Mouse (Mus musculus) heart, embryonic 15.5 days (tissue): ENCODE measurements at regions not wholly inside any gene's neighbourhood (a gene's known extent, or its start where the extent isn't known, plus 50 kb on each side); places are given as distances from the start of the nearest gene placed in this dataset.
A peak's percentile ranks its signal among the peaks of the same experiment; 100 is the strongest.
"Not testable (repeated sequence)": the region's sequence is repeated elsewhere in the genome, so short reads cannot be mapped to it uniquely, and the experiment has no call there.

ENCODE experiments used
- ATAC-seq: fragments of 200-750 bp; cut with Nextera tagmentation; replicated peaks from 2 replicates; pipeline ENCODE4 v1.8.0; 2017; ENCODE audit warnings: low read depth, moderate TSS enrichment; ENCODE audit not compliant: insufficient number of reproducible peaks, insufficient read depth, low FRiP score
- H3K27ac ChIP-seq: fragments of 300-500 bp; sonication (generic); 2 replicates; pipeline ENCODE4 v1.5.1; 2015; ENCODE audit warnings: mild to moderate bottlenecking, inconsistent platforms
- H3K27me3 ChIP-seq: fragments of 300-500 bp; sonication (generic); 2 replicates; pipeline ENCODE4 v1.6.1; 2015; ENCODE audit warnings: inconsistent platforms
- H3K36me3 ChIP-seq: fragments of 300-500 bp; sonication (generic); 2 replicates; pipeline ENCODE4 v1.6.1; 2015; ENCODE audit warnings: mild to moderate bottlenecking, inconsistent platforms
- H3K4me1 ChIP-seq: fragments of 300-500 bp; sonication (generic); replicated peaks from 2 replicates; pipeline ENCODE4 v1.6.1; 2015; ENCODE audit warnings: inconsistent platforms
- H3K4me2 ChIP-seq: fragments of 300-500 bp; sonication (generic); 2 replicates; pipeline ENCODE4 v1.6.1; 2015; ENCODE audit warnings: inconsistent platforms, mild to moderate bottlenecking, moderate library complexity
- H3K4me3 ChIP-seq: fragments of 300-500 bp; sonication (generic); 2 replicates; pipeline ENCODE4 v1.5.1; 2015; ENCODE audit warnings: mild to moderate bottlenecking, inconsistent platforms
- H3K9ac ChIP-seq: fragments of 300-500 bp; sonication (generic); 2 replicates; pipeline ENCODE4 v1.6.1; 2015; ENCODE audit warnings: mild to moderate bottlenecking, inconsistent platforms
- H3K9me3 ChIP-seq: fragments of 300-500 bp; sonication (generic); replicated peaks from 2 replicates; pipeline ENCODE4 v1.6.1; 2016; ENCODE audit warnings: inconsistent platforms
- WGBS: fragments of 180-500 bp; shearing (Covaris S2); methylation state at CpG from one replicate; pipeline ENCODE4 v1.1.7; 2015; ENCODE audit warnings: mixed read lengths; 5-methylcytosine and 5-hydroxymethylcytosine counted together

DNA sequence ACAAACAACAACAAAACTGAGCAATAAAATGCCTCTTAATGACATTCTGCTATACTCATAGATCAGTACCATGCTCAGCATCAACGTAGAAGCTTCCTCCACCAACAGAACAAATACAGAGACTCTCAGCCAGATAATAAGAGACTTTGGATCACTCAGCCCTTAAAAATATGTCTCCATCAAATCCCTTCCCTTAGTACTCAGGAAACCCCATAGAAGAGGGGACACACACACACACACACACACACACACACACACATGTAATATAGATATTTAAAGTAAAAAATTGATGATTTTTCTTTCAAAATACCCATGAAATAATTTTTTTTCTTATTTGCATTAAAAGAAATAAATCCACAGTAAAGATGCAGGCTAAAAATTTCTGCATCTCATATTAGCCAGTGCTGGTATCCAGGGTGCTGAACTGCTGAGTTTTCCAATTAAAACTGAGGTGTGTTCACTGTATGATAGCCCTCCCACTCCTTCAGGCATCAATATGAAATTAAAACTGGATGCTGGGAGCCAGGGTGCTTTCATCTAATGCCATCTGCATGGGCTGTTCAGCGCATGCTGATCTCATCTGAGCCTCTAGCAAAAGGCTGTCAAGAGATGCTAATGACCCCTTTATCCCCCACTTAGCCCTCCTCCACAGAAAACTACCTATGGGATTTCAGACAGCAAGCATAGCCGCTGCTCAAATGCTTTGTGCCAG lies 321.0 kb downstream of the Tm4sf1 start:
- no peak for ATAC-seq
- 67% methylated on average over 3 of the region's 3 CpGs for WGBS
- Histone ChIP-seq H3K27ac (no peak overlapping the region), H3K4me2 (no peak overlapping the region), H3K4me1 (no peaks in the 10 kb centered on the region), H3K9ac (no peak overlapping the region), H3K36me3 (no peaks in the 10 kb centered on the region), H3K27me3 (no peaks in the 10 kb centered on the region), H3K4me3 (no peak overlapping the region), H3K9me3 (no peaks in the 10 kb centered on the region)

DNA sequence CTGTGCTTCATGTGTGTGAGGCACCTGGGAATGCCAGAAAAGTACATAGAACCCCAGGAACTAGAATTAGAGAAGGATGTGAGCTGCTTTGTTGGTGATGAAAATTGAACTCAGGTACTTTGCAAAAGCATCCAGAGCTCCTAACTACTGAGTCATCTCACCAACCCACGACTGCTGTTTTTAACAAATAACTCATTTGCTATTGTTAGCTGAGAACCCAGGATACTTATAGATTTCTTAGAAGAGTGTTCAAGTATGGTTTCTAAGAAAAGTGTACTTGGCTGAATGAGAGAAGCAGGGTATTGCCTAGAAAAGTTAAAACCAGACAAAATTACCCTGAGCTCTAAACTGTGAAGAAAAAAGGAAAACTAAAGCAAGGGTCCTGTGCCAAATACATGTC lies 335.8 kb downstream of the Tm4sf1 start:
- ATAC-seq: no peak
- WGBS: 45% methylated on average over 1 of the region's 1 CpGs

DNA sequence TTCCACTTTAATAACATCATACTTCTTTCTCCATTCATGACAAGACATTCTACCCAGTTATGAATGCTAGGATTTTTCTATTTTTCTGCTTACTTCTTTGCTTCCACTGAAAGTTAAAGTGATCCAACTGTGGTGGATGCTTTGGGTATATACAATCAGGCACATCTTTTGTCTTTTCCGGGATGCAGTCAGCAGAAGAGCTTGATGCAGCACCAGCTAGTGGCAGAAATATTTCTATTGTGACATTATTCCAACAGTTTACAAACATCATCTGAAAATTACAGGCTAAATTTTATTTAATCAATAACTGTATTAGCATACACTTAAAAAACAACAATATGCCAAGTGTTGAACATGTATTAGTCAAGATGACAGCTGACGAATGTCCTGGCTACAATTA lies 336.3 kb downstream of the Tm4sf1 start:
- ATAC-seq: no peak
- Histone ChIP-seq H3K4me3 (no peak overlapping the region), H3K4me2 (no peak overlapping the region), H3K9ac (no peak overlapping the region), H3K9me3 (no peaks in the 10 kb centered on the region), H3K4me1 (no peaks in the 10 kb centered on the region), H3K27me3 (no peaks in the 10 kb centered on the region), H3K36me3 (no peaks in the 10 kb centered on the region), H3K27ac (no peak overlapping the region)
- WGBS: 76% methylated on average over 2 of the region's 2 CpGs

More for the DNA sequence above, 335.8 kb downstream of the Tm4sf1 start:
- no peak overlapping the region for H3K4me3 ChIP-seq
- no peak overlapping the region for H3K27ac ChIP-seq
- H3K27me3 ChIP-seq: no peaks in the 10 kb centered on the region
- H3K4me2 ChIP-seq: no peak overlapping the region
- H3K36me3 ChIP-seq: no peaks in the 10 kb centered on the region
- H3K9me3 ChIP-seq: no peaks in the 10 kb centered on the region
- H3K9ac ChIP-seq: no peak overlapping the region
- H3K4me1 ChIP-seq: no peaks in the 10 kb centered on the region

DNA sequence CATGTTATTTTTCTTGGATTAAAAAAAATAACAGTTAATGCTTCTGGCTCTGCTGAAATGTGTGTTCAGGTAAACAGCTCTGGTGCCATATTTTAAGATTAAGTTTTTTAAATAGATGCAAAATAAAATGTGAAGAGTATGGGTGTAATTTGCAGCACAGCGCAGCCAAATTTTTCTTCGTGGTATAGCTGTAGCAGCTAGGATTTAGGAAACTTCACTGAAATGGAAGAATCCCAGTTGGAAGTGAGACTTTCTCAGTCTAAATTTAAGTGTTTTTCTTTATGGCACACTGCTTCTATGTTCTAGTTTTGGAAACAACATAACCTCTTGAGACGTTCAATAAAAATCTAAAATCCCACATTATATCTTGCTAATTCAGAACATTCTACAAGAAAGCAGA lies 337.6 kb downstream of the Tm4sf1 start:
- Histone ChIP-seq H3K27ac (no peak overlapping the region), H3K36me3 (no peaks in the 10 kb centered on the region), H3K4me1 (no peaks in the 10 kb centered on the region), H3K4me3 (no peak overlapping the region), H3K9ac (no peak overlapping the region), H3K9me3 (no peaks in the 10 kb centered on the region), H3K4me2 (no peak overlapping the region), H3K27me3 (no peaks in the 10 kb centered on the region)
- no peak for ATAC-seq
- WGBS: 83% methylated on average over 3 of the region's 3 CpGs

DNA sequence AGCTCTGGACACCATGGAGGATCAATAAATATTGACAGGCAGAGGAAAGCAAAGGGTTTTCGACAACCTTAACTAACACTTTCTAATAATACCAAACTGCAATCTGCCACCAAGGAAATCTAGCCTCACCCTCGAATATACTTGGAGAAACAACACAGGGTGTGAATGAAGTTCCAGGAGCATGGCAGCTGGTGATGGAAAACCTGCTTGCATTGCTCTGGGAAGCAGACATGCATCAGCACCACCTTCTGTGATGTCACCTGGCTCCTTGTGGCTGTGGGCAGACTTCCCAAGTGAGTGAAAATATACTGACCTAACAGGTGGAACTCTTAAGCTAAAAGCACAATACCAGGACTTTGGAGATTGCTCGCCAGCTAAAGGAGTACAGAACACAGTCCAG lies 338.5 kb downstream of the Tm4sf1 start:
- Histone ChIP-seq H3K4me1 (no peaks in the 10 kb centered on the region), H3K4me3 (no peak overlapping the region), H3K36me3 (no peaks in the 10 kb centered on the region), H3K9ac (no peak overlapping the region), H3K27me3 (no peaks in the 10 kb centered on the region), H3K27ac (no peak overlapping the region), H3K4me2 (no peak overlapping the region), H3K9me3 (no peaks in the 10 kb centered on the region)
- 68% methylated on average over 3 of the region's 3 CpGs for WGBS
- ATAC-seq: no peak

DNA sequence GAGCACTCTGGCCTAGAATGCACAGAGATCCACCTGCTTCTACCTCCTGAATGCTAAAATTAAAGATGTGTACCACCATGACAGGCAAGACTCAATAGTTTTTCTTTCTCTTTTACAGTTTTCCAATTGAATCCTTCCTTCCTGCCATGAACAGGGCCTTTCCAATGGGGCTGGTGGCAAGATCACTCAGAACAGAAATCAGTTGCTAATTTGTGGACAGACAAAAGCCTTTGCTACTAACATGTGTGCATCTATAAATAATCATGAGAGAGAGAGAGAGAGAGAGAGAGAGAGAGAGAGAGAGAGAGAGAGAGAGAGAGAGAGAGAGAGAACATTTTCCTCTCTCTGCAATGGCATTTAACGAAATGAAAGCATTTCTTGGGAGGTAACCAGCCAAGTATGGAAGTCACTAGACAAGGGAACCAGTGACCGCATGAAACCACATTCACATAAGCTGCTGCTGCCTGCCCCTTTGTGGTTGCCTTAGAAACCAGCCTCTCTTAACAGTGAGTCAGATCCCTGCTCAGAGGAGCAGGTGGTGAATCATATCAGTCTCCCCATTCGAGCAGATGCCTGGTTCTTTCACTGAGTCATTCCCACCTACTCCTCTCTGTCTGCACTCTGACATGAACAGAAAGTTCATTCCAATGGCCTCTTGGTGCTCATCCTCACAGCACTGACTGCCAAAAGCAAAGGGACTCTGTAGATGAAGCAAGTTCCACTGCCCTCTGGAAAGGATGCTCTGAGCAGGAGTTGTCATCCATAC lies 339.4 kb downstream of the Tm4sf1 start:
- Histone ChIP-seq H3K9ac (no peak overlapping the region), H3K36me3 (no peaks in the 10 kb centered on the region), H3K4me1 (no peaks in the 10 kb centered on the region), H3K27ac (no peak overlapping the region), H3K9me3 (no peaks in the 10 kb centered on the region), H3K4me3 (no peak overlapping the region), H3K27me3 (no peaks in the 10 kb centered on the region), H3K4me2 (no peak overlapping the region)
- 40% methylated on average over 3 of the region's 3 CpGs for WGBS
- ATAC-seq: 0 out of 2 replicates have a peak, but pooled peaks have one; percentile 27

DNA sequence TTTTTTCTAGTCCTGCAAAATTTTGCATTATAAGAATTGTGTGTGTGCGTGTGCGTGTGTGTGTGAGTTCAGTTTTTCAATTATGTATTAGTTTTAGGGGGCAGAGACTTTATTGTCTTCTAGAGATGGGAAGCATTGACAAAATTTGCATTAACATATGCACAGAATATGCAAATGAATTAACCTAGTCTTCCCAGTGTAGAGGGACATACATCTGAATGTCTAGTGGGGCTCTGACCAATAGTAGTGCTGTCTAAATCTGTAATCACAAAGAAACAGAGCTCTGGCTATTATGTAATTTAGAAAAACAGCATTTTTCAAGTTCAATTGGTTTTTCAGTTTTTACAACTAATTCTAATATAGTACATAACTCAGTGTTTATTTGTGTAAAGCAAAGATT lies 344.8 kb downstream of the Tm4sf1 start:
- H3K27me3 ChIP-seq: no peaks in the 10 kb centered on the region
- no peak overlapping the region for H3K4me3 ChIP-seq
- H3K4me2 ChIP-seq: no peak overlapping the region
- no peaks in the 10 kb centered on the region for H3K4me1 ChIP-seq
- no peak overlapping the region for H3K9ac ChIP-seq
- no peaks in the 10 kb centered on the region for H3K9me3 ChIP-seq
- no peak for ATAC-seq
- H3K27ac ChIP-seq: no peak overlapping the region
- H3K36me3 ChIP-seq: no peaks in the 10 kb centered on the region
- WGBS: 86% methylated on average over 2 of the region's 2 CpGs

DNA sequence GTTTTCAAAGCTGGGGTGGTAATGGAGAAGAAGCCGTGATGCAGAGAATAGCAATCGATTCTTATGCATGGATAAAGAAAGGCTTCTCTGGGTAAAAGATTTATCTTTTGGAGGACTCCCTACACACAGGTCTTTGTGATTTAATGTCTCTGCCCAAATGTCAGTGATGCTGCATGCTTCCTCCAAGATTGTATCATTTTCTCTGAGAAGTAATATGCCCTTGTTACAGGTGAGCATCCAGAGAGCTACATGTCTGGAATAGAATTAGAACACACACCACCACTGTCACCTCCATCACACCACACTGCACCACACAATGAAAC lies 346.0 kb downstream of the Tm4sf1 start:
- H3K4me1 ChIP-seq: no peaks in the 10 kb centered on the region
- H3K4me3 ChIP-seq: no peak overlapping the region
- H3K4me2 ChIP-seq: no peak overlapping the region
- H3K9me3 ChIP-seq: no peaks in the 10 kb centered on the region
- H3K27me3 ChIP-seq: no peaks in the 10 kb centered on the region
- H3K27ac ChIP-seq: no peak overlapping the region
- 85% methylated on average over 2 of the region's 2 CpGs for WGBS
- no peak for ATAC-seq
- H3K36me3 ChIP-seq: no peaks in the 10 kb centered on the region
- H3K9ac ChIP-seq: no peak overlapping the region

DNA sequence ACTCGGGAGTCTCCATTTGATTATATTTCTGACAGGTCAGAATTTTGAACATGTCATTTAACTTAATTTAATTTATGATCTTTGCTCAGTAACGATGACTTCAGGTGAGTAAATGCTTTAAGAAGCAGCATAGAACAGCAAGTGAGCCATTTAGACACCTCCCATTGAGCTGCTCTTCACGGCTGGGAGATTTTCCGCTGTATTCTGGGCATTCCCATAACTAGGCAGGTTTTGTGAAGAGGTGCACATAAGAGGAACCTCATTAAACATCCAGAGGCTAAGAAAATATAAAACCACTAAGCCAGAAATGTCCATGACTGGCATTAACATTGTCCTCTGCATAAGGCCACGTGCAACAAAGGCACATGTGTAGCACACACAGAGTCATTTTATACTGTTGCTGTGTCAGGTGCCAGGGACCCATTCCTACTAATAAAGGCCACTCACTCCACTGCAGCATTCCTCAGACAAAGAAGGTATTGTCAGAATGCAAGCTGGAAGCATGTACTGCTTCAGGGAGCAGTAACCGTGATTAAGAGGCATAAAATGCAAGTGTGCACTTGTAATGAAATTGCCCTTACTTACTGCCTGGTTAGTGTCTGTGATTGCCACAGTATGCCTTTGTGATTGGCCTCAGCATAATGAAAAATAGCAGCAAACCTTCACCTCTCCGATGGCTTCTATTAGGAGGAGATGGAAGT lies 346.5 kb downstream of the Tm4sf1 start:
- Histone ChIP-seq H3K36me3 (no peaks in the 10 kb centered on the region), H3K27me3 (no peaks in the 10 kb centered on the region), H3K4me3 (no peak overlapping the region), H3K4me2 (no peak overlapping the region), H3K9ac (no peak overlapping the region), H3K27ac (no peak overlapping the region), H3K9me3 (no peaks in the 10 kb centered on the region), H3K4me1 (no peaks in the 10 kb centered on the region)
- 65% methylated on average over 7 of the region's 7 CpGs for WGBS
- ATAC-seq: no peak

DNA sequence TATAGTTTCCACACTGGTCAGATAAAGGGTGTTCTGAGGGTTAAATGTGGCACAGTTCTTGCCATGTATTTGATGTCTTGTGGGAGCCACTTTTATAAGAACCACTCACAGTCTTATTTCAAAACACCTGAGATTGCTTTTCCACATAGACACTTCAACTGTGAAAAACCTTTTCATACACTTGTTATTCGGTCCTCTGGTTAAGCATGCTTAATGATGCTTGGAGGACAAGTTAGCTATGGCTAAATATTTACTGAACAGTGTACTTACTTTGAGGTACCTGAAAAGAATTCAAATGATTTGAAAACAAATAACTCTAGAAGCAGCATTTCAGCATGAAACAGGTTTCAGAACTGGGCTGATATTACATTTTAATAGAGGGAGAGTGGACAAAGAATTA lies 359.2 kb downstream of the Tm4sf1 start:
- H3K27ac ChIP-seq, H3K4me2 ChIP-seq, H3K9me3 ChIP-seq, H3K27me3 ChIP-seq, H3K9ac ChIP-seq, H3K36me3 ChIP-seq, H3K4me3 ChIP-seq, ATAC-seq, H3K4me1 ChIP-seq: not testable (repeated sequence)
- no CpG with 5 or more reads among the region's 1 CpGs for WGBS

DNA sequence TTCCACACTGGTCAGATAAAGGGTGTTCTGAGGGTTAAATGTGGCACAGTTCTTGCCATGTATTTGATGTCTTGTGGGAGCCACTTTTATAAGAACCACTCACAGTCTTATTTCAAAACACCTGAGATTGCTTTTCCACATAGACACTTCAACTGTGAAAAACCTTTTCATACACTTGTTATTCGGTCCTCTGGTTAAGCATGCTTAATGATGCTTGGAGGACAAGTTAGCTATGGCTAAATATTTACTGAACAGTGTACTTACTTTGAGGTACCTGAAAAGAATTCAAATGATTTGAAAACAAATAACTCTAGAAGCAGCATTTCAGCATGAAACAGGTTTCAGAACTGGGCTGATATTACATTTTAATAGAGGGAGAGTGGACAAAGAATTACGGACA lies 372.8 kb downstream of the Tm4sf1 start:
- H3K4me3 ChIP-seq, H3K4me2 ChIP-seq, H3K36me3 ChIP-seq, H3K27me3 ChIP-seq, H3K27ac ChIP-seq, ATAC-seq, H3K4me1 ChIP-seq, H3K9ac ChIP-seq, H3K9me3 ChIP-seq: not testable (repeated sequence)
- 73% methylated on average over 1 of the region's 2 CpGs for WGBS
